Mouse (Mus musculus) neural tube, embryonic 11.5 days (tissue): Measurements from ENCODE around the gene Wapl. TPM values are rescaled to one million over a fixed set of nuclear protein-coding genes. Genes with fewer than 3 reads are reported as not detected.

Source experiments
- ATAC-seq: fragments of 200-750 bp; cut with Nextera tagmentation; 2 replicates; pipeline ENCODE4 v1.8.0; 2017; ENCODE audit warnings: moderate number of reproducible peaks, mild to moderate bottlenecking, moderate TSS enrichment, moderate library complexity; ENCODE audit not compliant: insufficient read depth, low FRiP score, low TSS enrichment
- DNase-seq: peaks from one replicate; pipeline ENCODE4 v3.0.0-alpha.2; 2015; ENCODE audit warnings: low spot score
- H3K27ac ChIP-seq: fragments of 300-500 bp; sonication (generic); 2 replicates; pipeline ENCODE4 v1.5.1; 2014; ENCODE audit warnings: low read depth, mild to moderate bottlenecking, low read length
- H3K27me3 ChIP-seq: fragments of 300-500 bp; sonication (generic); 2 replicates; pipeline ENCODE4 v1.6.1; 2014; ENCODE audit warnings: mild to moderate bottlenecking, low read length, mixed read lengths; ENCODE audit not compliant: control insufficient read depth, insufficient read depth
- H3K36me3 ChIP-seq: fragments of 300-500 bp; sonication (generic); 2 replicates; pipeline ENCODE4 v1.6.1; 2014; ENCODE audit warnings: mild to moderate bottlenecking, low read length, moderate library complexity, mixed read lengths; ENCODE audit not compliant: control insufficient read depth, insufficient read depth
- H3K4me1 ChIP-seq: fragments of 300-500 bp; sonication (generic); 2 replicates; pipeline ENCODE4 v1.6.1; 2014; ENCODE audit warnings: low read length, mixed read lengths; ENCODE audit not compliant: control insufficient read depth, insufficient read depth
- H3K4me2 ChIP-seq: fragments of 300-500 bp; sonication (generic); 2 replicates; pipeline ENCODE4 v1.6.1; 2014; ENCODE audit warnings: low read depth, mild to moderate bottlenecking, moderate library complexity
- H3K4me3 ChIP-seq: fragments of 300-500 bp; sonication (generic); 2 replicates; pipeline ENCODE4 v1.5.1; 2014; ENCODE audit warnings: low read depth, low read length
- H3K9ac ChIP-seq: fragments of 300-500 bp; sonication (generic); 2 replicates; pipeline ENCODE4 v1.6.1; 2014; ENCODE audit warnings: mild to moderate bottlenecking, low read length
- H3K9me3 ChIP-seq: fragments of 300-500 bp; sonication (generic); 2 replicates; pipeline ENCODE4 v1.6.1; 2016; ENCODE audit warnings: low read length; ENCODE audit not compliant: control insufficient read depth
- WGBS: fragments of 180-500 bp; shearing (Covaris S2); extraction: QIAGEN DNeasy Blood & Tissue Kit; methylation state at CpG from one replicate; pipeline ENCODE4 v1.1.7; 2014; 5-methylcytosine and 5-hydroxymethylcytosine counted together
- polyA plus RNA-seq: library from polyadenylated mRNA; unstranded; fragments of >200 nt; fragmentation: Nextera tagmentation; extraction: Ambion mirVana; gene quantifications from 2 replicates; pipeline ENCODE4 v1.2.1, GENCODE M21; 2014

The Wapl gene
- polyA plus RNA-seq, 1 experiment from 2014 or later: 30.8 TPM

DNA sequence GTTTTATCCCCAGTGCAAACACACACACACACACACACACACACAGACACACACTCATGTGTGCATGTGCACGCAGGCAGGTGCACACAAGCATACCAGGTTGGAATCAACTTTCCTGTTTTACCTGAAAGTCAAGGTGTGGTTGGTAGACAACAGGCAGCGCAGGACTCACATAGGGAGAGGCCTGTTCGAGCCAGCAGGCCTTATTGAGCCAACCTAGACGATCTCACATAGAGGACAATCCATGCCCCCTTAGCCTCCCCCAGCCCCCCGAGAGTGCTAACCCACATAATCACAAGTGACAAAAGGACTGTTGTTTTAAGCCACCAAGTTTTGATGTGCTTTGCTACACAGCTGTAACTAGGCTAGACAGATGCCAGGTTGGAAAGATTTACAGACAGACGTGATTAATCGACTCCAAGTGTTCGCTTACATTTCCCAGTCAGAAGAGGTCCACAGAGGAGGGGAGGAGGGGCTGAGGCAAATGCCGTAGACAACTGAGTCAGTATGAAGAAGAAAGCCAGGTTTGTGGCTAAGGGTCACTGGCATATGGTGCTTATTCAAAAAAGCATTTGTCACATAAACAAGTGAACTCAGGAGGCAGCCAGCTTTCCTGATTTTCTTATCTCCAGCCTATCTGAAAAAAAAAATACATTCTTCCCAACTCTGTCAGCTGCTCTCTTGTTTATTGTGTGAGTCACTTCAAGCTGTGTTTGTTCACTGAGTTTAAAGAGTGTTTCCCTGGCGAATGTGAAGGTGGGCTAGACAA lies 90.2 kb downstream of the Wapl start:
- 0 out of 2 replicates have a peak overlapping the region, but pooled peaks have one; percentile 17 for H3K27ac ChIP-seq

DNA sequence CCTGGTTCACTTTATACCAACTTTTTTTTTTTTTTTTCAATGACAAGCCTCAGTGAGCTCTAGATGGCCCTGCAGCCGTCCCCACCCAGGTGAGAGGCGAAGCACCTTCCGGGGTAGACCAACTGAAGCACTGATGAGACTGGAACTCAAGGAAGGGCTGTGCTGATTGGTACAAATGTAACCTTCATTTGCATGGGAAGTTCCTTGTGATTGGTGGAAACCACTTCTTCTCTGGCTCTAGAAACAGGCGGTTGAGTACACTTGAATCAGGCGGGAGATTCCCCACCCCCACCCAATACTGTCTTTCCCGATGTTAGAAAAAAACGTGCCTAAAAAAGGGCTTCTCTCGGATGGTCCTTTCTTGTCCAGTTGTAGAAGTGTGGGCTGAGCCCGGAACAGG lies 91.2 kb downstream of the Wapl start:
- Histone ChIP-seq H3K4me2 (no peak overlapping the region), H3K27ac (no peak overlapping the region), H3K36me3 (no peaks in the 10 kb centered on the region), H3K9me3 (no peaks in the 10 kb centered on the region), H3K27me3 (peaks cover 5% of the 10 kb centered on the region; the same call in 1 of the 2 replicates), H3K4me3 (no peak overlapping the region), H3K4me1 (no peaks in the 10 kb centered on the region), H3K9ac (no peak overlapping the region)
- ATAC-seq (no peak), DNase-seq (no peak)
- 80% methylated on average over 9 of the region's 9 CpGs for WGBS

More for the DNA sequence above, 90.2 kb downstream of the Wapl start:
- ATAC-seq (no peak), DNase-seq (no peak)
- H3K27me3 ChIP-seq: no peaks in the 10 kb centered on the region
- H3K4me1 ChIP-seq: no peaks in the 10 kb centered on the region
- H3K4me3 ChIP-seq: no peak overlapping the region
- no peak overlapping the region for H3K9ac ChIP-seq
- no peaks in the 10 kb centered on the region for H3K9me3 ChIP-seq
- no peaks in the 10 kb centered on the region for H3K36me3 ChIP-seq
- WGBS: 53% methylated on average over 10 of the region's 10 CpGs
- H3K4me2 ChIP-seq: no peak overlapping the region

DNA sequence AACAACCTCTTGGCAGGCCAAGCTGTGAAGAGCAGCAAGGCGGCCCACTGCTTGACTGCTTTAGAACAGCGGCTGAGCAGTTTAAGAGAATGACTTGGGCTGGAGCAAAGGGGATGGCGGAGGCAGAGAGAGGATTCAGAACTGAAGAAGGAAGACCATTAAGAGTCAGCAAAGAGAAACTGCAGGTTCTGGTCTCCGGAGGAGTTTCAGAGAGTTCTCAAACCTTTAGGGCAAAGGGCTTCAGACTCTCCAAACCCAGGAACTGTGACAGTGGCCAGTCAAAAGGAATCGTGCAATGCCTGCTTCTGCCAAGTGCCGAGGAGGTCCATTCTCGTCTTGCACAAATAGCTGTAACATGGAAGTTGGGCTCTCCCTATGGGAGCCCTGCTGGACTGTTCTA lies 91.7 kb downstream of the Wapl start:
- no peak for ATAC-seq
- no peak overlapping the region for H3K4me2 ChIP-seq

DNA sequence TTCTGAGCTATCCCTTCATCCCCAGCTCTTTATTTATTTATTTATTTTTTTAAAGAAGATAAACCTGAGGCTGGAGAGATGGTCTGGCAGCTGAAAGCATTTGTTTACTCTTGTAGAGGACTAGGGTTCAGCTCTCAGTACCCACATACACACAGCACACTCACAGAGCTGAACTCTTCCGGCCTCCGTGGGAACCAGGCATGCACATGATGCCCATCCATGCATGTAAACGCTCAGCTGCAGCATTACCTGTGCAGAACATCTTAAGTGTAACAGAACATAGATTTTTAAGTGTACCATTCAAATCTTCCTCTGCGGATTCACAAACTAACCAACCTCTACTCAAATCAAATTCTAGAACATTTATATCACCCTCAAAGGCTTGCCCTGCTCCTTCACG lies 92.5 kb downstream of the Wapl start:
- no peaks in the 10 kb centered on the region for H3K36me3 ChIP-seq
- no peak overlapping the region for H3K4me2 ChIP-seq
- ATAC-seq: no peak
- no peak overlapping the region for H3K9ac ChIP-seq
- 89% methylated on average over 5 of the region's 5 CpGs for WGBS
- peaks cover 5% of the 10 kb centered on the region; the same call in 1 of the 2 replicates for H3K27me3 ChIP-seq
- no peak overlapping the region for H3K4me3 ChIP-seq
- no peak for DNase-seq
- no peaks in the 10 kb centered on the region for H3K4me1 ChIP-seq
- no peaks in the 10 kb centered on the region for H3K9me3 ChIP-seq
- H3K27ac ChIP-seq: no peak overlapping the region

More for the DNA sequence above, 91.7 kb downstream of the Wapl start:
- Histone ChIP-seq H3K4me1 (no peaks in the 10 kb centered on the region), H3K27ac (no peak overlapping the region), H3K27me3 (peaks cover 5% of the 10 kb centered on the region; the same call in 1 of the 2 replicates), H3K9me3 (no peaks in the 10 kb centered on the region), H3K9ac (no peak overlapping the region), H3K4me3 (no peak overlapping the region), H3K36me3 (no peaks in the 10 kb centered on the region)
- DNase-seq: no peak
- WGBS: 87% methylated on average over 7 of the region's 7 CpGs

DNA sequence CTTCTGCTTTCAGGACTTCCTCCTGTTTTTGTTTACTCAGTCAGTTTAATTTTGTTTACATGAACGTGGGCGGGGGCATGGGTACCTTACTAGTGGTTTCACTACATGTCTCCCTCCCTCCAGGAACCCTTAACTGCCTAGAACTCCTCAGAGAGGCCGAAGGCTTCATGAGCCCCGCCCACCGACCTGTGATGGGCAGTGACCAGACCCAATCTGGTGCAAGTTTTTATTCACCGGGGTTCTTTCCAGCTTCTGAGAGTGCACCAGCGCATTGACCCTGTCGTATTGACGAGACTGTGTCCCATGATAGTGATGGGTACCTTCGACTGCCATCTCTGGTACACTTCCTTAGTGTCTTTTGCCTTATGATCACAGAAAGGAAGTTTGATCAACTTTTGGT lies 94.6 kb downstream of the Wapl start:
- no peak overlapping the region for H3K9ac ChIP-seq
- H3K27me3 ChIP-seq: peaks cover 5% of the 10 kb centered on the region; the same call in 1 of the 2 replicates
- no peaks in the 10 kb centered on the region for H3K9me3 ChIP-seq
- no peaks in the 10 kb centered on the region for H3K4me1 ChIP-seq
- H3K4me3 ChIP-seq: peak overlapping the region; percentile 42; the same call in 1 of the 2 replicates
- DNase-seq (peak; percentile 77), ATAC-seq (peak; percentile 51; the same call in 1 of the 2 replicates)
- under 1% methylated on average over 10 of the region's 10 CpGs for WGBS
- H3K4me2 ChIP-seq: peak overlapping the region; percentile 93
- no peaks in the 10 kb centered on the region for H3K36me3 ChIP-seq
- H3K27ac ChIP-seq: no peak overlapping the region

DNA sequence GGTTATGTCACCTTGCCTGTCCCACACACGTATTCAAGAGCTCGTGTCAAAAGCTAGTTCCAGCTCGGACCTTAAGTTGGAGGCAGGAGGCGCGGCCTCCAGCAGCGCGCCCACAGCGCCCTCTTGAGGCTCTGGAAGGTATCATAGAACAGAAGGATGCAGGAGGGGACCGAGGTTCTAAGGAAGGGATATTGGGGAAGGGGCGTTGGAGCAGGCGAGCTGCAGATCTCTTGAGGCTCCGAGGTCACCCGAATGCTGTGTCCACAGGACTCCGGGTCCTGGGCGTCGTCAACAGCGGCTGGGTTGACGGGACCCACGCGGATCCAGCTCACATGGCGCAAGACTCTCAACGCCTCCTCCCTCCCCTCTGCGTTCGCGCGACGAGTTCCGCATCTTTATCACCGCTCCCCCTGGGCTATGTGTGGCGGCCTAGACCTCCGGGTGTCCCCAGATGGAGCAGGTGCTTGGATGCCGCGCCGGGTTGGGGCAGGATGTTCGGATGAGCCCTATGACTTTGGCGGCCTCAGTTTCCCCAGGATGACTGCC lies 95.4 kb downstream of the Wapl start:
- H3K9me3 ChIP-seq: no peaks in the 10 kb centered on the region
- ATAC-seq: peak; percentile 61
- H3K36me3 ChIP-seq: no peaks in the 10 kb centered on the region
- WGBS: under 1% methylated on average over 36 of the region's 36 CpGs
- peak overlapping the region; percentile 93 for H3K4me2 ChIP-seq
- peak overlapping the region; percentile 42 for H3K4me3 ChIP-seq
- H3K9ac ChIP-seq: peak overlapping the region; percentile 54
- H3K4me1 ChIP-seq: no peaks in the 10 kb centered on the region
- no peak overlapping the region for H3K27ac ChIP-seq
- DNase-seq: peak; percentile 85
- peaks cover 5% of the 10 kb centered on the region; the same call in 1 of the 2 replicates for H3K27me3 ChIP-seq

DNA sequence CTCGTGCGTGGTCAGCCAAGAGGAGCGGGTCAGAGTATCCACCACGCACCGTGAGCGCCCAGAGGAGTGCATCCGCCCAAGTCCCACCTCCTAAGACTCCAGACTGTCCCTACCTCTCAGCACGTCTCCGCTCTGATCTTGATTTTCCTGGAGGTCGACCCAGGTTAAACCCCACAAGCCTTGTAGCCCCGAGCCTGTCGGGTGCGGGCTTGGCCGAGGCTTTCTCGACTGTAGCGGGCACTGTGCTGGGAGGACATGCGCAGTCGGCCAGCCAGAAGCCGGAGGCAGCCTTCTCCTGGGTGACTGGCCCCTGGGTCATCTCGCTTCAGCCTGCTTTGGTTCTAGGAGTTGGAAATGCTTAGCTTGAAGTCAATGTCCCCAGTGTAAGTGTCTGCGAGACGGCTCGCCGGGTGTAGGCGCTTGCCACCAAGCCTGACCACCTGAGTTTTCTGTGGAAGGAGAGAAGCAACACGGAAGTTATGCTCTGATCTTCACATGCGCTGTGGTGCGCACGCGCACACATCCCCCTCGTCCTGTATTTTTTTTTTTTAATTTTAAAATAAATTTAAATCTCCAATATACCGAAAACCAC lies 95.9 kb downstream of the Wapl start:
- 16% methylated on average over 32 of the region's 32 CpGs for WGBS
- DNase-seq: peak; percentile 53
- H3K4me3 ChIP-seq: peak overlapping the region; percentile 42
- peak overlapping the region; percentile 54 for H3K9ac ChIP-seq
- peak; percentile 52 for ATAC-seq
- no peaks in the 10 kb centered on the region for H3K36me3 ChIP-seq
- H3K4me2 ChIP-seq: peak overlapping the region; percentile 93
- peaks cover 5% of the 10 kb centered on the region; the same call in 1 of the 2 replicates for H3K27me3 ChIP-seq
- no peaks in the 10 kb centered on the region for H3K9me3 ChIP-seq
- H3K27ac ChIP-seq: no peak overlapping the region
- H3K4me1 ChIP-seq: no peaks in the 10 kb centered on the region

DNA sequence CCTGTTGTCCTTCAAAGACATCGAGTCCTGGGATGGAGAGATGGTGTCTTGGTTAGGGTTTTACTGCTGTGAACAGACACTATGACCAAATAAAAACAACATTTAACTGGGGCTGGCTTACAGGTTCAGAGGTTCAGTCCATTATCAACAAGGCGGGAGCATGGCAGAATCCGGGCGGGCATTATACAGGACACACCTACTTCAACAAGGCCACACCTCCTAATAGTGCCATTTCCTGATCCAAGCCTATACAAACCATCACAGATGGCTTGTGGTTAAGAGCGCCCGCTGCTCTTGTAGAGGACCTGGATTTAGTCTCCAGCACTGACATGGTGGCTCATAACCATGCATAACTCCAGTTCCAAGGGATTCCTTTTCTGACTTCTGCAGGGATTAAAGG lies 96.7 kb downstream of the Wapl start:
- no peaks in the 10 kb centered on the region for H3K4me1 ChIP-seq
- WGBS: 87% methylated on average over 6 of the region's 6 CpGs
- no peaks in the 10 kb centered on the region for H3K9me3 ChIP-seq
- no peak overlapping the region for H3K27ac ChIP-seq
- H3K27me3 ChIP-seq: peaks cover 5% of the 10 kb centered on the region; the same call in 1 of the 2 replicates
- H3K4me3 ChIP-seq: no peak overlapping the region
- no peak overlapping the region for H3K9ac ChIP-seq
- DNase-seq (no peak), ATAC-seq (no peak)
- no peak overlapping the region for H3K4me2 ChIP-seq
- H3K36me3 ChIP-seq: no peaks in the 10 kb centered on the region
